Mouse (Mus musculus): ENCODE measurements around the gene Rap2c.

The Rap2c gene

GRCm38 (mm10) chrX:51017851-51018785 lies at the start of gene Rap2c:
Gene Rap2c (minus strand): TSS chrX:51018018.
- no peaks in the 10 kb centered on the region for H3K27me3 ChIP-seq (ENCODE audit: control insufficient read depth, insufficient read depth, low read length, poor library complexity, severe bottlenecking)
- DNase-seq (ENCODE audit: low read depth, low spot score), result peak; percentile 80
- H3K36me3 ChIP-seq (ENCODE audit: control insufficient read depth, insufficient read depth, low read length, poor library complexity, severe bottlenecking), result no peaks in the 10 kb centered on the region

- no peak for DNase-seq (ENCODE audit: low read depth, low spot score)
- no peaks in the 10 kb centered on the region for H3K27me3 ChIP-seq (ENCODE audit: control insufficient read depth, insufficient read depth, low read length, poor library complexity, severe bottlenecking)
Measured at GRCm38 (mm10) chrX:51066539-51067286, 48.9 kb upstream of the Rap2c start.

GRCm38 (mm10) chrX:51065773-51066172 lies 48.0 kb upstream of the Rap2c start:
- Histone ChIP-seq H3K27me3 (ENCODE audit: control insufficient read depth, insufficient read depth, low read length, poor library complexity, severe bottlenecking) (no peaks in the 10 kb centered on the region), H3K36me3 (ENCODE audit: control insufficient read depth, insufficient read depth, low read length, poor library complexity, severe bottlenecking) (no peaks in the 10 kb centered on the region)
- DNase-seq (ENCODE audit: low read depth, low spot score), result peak; percentile 59

More at GRCm38 (mm10) chrX:51066539-51067286, 48.9 kb upstream of the Rap2c start:
- no peaks in the 10 kb centered on the region for H3K36me3 ChIP-seq (ENCODE audit: control insufficient read depth, insufficient read depth, low read length, poor library complexity, severe bottlenecking)

GRCm38 (mm10) chrX:51065158-51065664 lies 47.4 kb upstream of the Rap2c start:
- DNase-seq (ENCODE audit: low read depth, low spot score), result peak; percentile 1
- Histone ChIP-seq H3K36me3 (ENCODE audit: control insufficient read depth, insufficient read depth, low read length, poor library complexity, severe bottlenecking) (no peaks in the 10 kb centered on the region), H3K27me3 (ENCODE audit: control insufficient read depth, insufficient read depth, low read length, poor library complexity, severe bottlenecking) (no peaks in the 10 kb centered on the region)

- Histone ChIP-seq H3K27me3 (ENCODE audit: control insufficient read depth, insufficient read depth, low read length, poor library complexity, severe bottlenecking) (no peaks in the 10 kb centered on the region), H3K36me3 (ENCODE audit: control insufficient read depth, insufficient read depth, low read length, poor library complexity, severe bottlenecking) (no peaks in the 10 kb centered on the region)
- DNase-seq (ENCODE audit: low read depth, low spot score), result no peak
Measured at GRCm38 (mm10) chrX:51060220-51060619, 42.4 kb upstream of the Rap2c start.

- H3K36me3 ChIP-seq (ENCODE audit: control insufficient read depth, insufficient read depth, low read length, poor library complexity, severe bottlenecking), result no peaks in the 10 kb centered on the region
- H3K27me3 ChIP-seq (ENCODE audit: control insufficient read depth, insufficient read depth, low read length, poor library complexity, severe bottlenecking), result no peaks in the 10 kb centered on the region
- no peak for DNase-seq (ENCODE audit: low read depth, low spot score)
Measured at GRCm38 (mm10) chrX:51058741-51059140, 40.9 kb upstream of the Rap2c start.

GRCm38 (mm10) chrX:51058317-51058716 lies 40.5 kb upstream of the Rap2c start:
- no peak for DNase-seq (ENCODE audit: low read depth, low spot score)
- Histone ChIP-seq H3K36me3 (ENCODE audit: control insufficient read depth, insufficient read depth, low read length, poor library complexity, severe bottlenecking) (no peaks in the 10 kb centered on the region), H3K27me3 (ENCODE audit: control insufficient read depth, insufficient read depth, low read length, poor library complexity, severe bottlenecking) (no peaks in the 10 kb centered on the region)

GRCm38 (mm10) chrX:51051680-51052461 lies 34.1 kb upstream of the Rap2c start:
- no peaks in the 10 kb centered on the region for H3K36me3 ChIP-seq (ENCODE audit: control insufficient read depth, insufficient read depth, low read length, poor library complexity, severe bottlenecking)
- H3K27me3 ChIP-seq (ENCODE audit: control insufficient read depth, insufficient read depth, low read length, poor library complexity, severe bottlenecking), result no peaks in the 10 kb centered on the region
- no peak for DNase-seq (ENCODE audit: low read depth, low spot score)

GRCm38 (mm10) chrX:51035678-51036209 lies 17.9 kb upstream of the Rap2c start:
- no peaks in the 10 kb centered on the region for H3K27me3 ChIP-seq (ENCODE audit: control insufficient read depth, insufficient read depth, low read length, poor library complexity, severe bottlenecking)
- no peak for DNase-seq (ENCODE audit: low read depth, low spot score)
- no peaks in the 10 kb centered on the region for H3K36me3 ChIP-seq (ENCODE audit: control insufficient read depth, insufficient read depth, low read length, poor library complexity, severe bottlenecking)

GRCm38 (mm10) chrX:51019884-51020283 lies 2.1 kb upstream of the Rap2c start:
- DNase-seq (ENCODE audit: low read depth, low spot score), result peak; percentile 66
- H3K27me3 ChIP-seq (ENCODE audit: control insufficient read depth, insufficient read depth, low read length, poor library complexity, severe bottlenecking), result no peaks in the 10 kb centered on the region
- H3K36me3 ChIP-seq (ENCODE audit: control insufficient read depth, insufficient read depth, low read length, poor library complexity, severe bottlenecking), result no peaks in the 10 kb centered on the region

- Histone ChIP-seq H3K27me3 (ENCODE audit: control insufficient read depth, insufficient read depth, low read length, poor library complexity, severe bottlenecking) (no peaks in the 10 kb centered on the region), H3K36me3 (ENCODE audit: control insufficient read depth, insufficient read depth, low read length, poor library complexity, severe bottlenecking) (no peaks in the 10 kb centered on the region)
- peak; percentile 83 for DNase-seq (ENCODE audit: low read depth, low spot score)
Measured at GRCm38 (mm10) chrX:51018786-51019179, 965 bp upstream of the Rap2c start.

GRCm38 (mm10) chrX:51016926-51017325 lies 892 bp downstream of the Rap2c start:
- Histone ChIP-seq H3K36me3 (ENCODE audit: control insufficient read depth, insufficient read depth, low read length, poor library complexity, severe bottlenecking) (no peaks in the 10 kb centered on the region), H3K27me3 (ENCODE audit: control insufficient read depth, insufficient read depth, low read length, poor library complexity, severe bottlenecking) (no peaks in the 10 kb centered on the region)
- peak; percentile 4 for DNase-seq (ENCODE audit: low read depth, low spot score)

GRCm38 (mm10) chrX:51012280-51012679 lies 5.5 kb downstream of the Rap2c start:
- Histone ChIP-seq H3K27me3 (ENCODE audit: control insufficient read depth, insufficient read depth, low read length, poor library complexity, severe bottlenecking) (no peaks in the 10 kb centered on the region), H3K36me3 (ENCODE audit: control insufficient read depth, insufficient read depth, low read length, poor library complexity, severe bottlenecking) (no peaks in the 10 kb centered on the region)
- no peak for DNase-seq (ENCODE audit: low read depth, low spot score)

GRCm38 (mm10) chrX:51010323-51010722 lies 7.5 kb downstream of the Rap2c start:
- DNase-seq (ENCODE audit: low read depth, low spot score), result no peak

More at GRCm38 (mm10) chrX:51010323-51010722, 7.5 kb downstream of the Rap2c start:
- Histone ChIP-seq H3K27me3 (ENCODE audit: control insufficient read depth, insufficient read depth, low read length, poor library complexity, severe bottlenecking) (no peaks in the 10 kb centered on the region), H3K36me3 (ENCODE audit: control insufficient read depth, insufficient read depth, low read length, poor library complexity, severe bottlenecking) (no peaks in the 10 kb centered on the region)
